Mouse (Mus musculus) megakaryocyte, embryonic 14.5 days (primary cell): ENCODE data around the gene Thop1.

Source experiments
- FLI1 ChIP-seq: IDR thresholded peaks from 2 replicates; pipeline ENCODE4 v1.6.1; 2012; ENCODE audit warnings: low read length, inconsistent platforms, mixed read lengths
- GATA1 ChIP-seq: IDR thresholded peaks from 3 replicates; pipeline ENCODE4 v1.6.1; 2012; ENCODE audit warnings: mixed read lengths, low read length, inconsistent platforms, borderline replicate concordance

GRCm38 (mm10) chr10:81087021-81087420, 17.2 kb downstream of the Thop1 start:
- TF ChIP-seq FLI1, result no peak
- no peak for TF ChIP-seq GATA1
